Mouse (Mus musculus) limb, embryonic 12.5 days (tissue): ENCODE measurements around the gene Sult6b1. TPM values are rescaled to one million over a fixed set of nuclear protein-coding genes. Genes with fewer than 3 reads are reported as not detected.

Experiments used
- ATAC-seq: fragments of 200-750 bp; cut with Nextera tagmentation; 2 replicates; pipeline ENCODE4 v1.8.0; 2017; ENCODE audit warnings: low read depth, moderate TSS enrichment; ENCODE audit not compliant: insufficient number of reproducible peaks, insufficient read depth, low FRiP score, low TSS enrichment
- H3K27ac ChIP-seq: fragments of 300-500 bp; sonication (generic); 2 replicates; pipeline ENCODE4 v1.5.1; 2016; ENCODE audit warnings: mild to moderate bottlenecking, moderate library complexity
- H3K27me3 ChIP-seq: fragments of 300-500 bp; sonication (generic); 2 replicates; pipeline ENCODE4 v1.6.1; 2016; ENCODE audit warnings: mild to moderate bottlenecking, moderate library complexity
- H3K36me3 ChIP-seq: fragments of 300-500 bp; sonication (generic); 2 replicates; pipeline ENCODE4 v1.6.1; 2016; ENCODE audit warnings: mild to moderate bottlenecking, moderate library complexity
- H3K4me1 ChIP-seq: fragments of 300-500 bp; sonication (generic); replicated peaks from 2 replicates; pipeline ENCODE4 v1.6.1; 2016
- H3K4me2 ChIP-seq: fragments of 300-500 bp; sonication (generic); 2 replicates; pipeline ENCODE4 v1.6.1; 2016; ENCODE audit warnings: mild to moderate bottlenecking, moderate library complexity
- H3K4me3 ChIP-seq: fragments of 300-500 bp; sonication (generic); replicated peaks from 2 replicates; pipeline ENCODE4 v1.5.1; 2016; ENCODE audit warnings: mild to moderate bottlenecking
- H3K9ac ChIP-seq: fragments of 300-500 bp; sonication (generic); replicated peaks from 2 replicates; pipeline ENCODE4 v1.6.1; 2016; ENCODE audit warnings: mild to moderate bottlenecking, moderate library complexity
- H3K9me3 ChIP-seq: fragments of 300-500 bp; sonication (generic); 2 replicates; pipeline ENCODE4 v1.6.1; 2016; ENCODE audit warnings: mild to moderate bottlenecking, moderate library complexity
- WGBS: fragments of 180-500 bp; shearing (Covaris S2); methylation state at CpG from one replicate; pipeline ENCODE4 v1.1.7; 2016; 5-methylcytosine and 5-hydroxymethylcytosine counted together
- polyA plus RNA-seq: library from polyadenylated mRNA; unstranded; fragments of >200 nt; fragmentation: Nextera tagmentation; extraction: Ambion mirVana; gene quantifications from 2 replicates; pipeline ENCODE4 v1.2.1, GENCODE M21; 2016

Gene Sult6b1
- 0.10 TPM in 1 of 2 replicates, not detected in the other for polyA plus RNA-seq

DNA sequence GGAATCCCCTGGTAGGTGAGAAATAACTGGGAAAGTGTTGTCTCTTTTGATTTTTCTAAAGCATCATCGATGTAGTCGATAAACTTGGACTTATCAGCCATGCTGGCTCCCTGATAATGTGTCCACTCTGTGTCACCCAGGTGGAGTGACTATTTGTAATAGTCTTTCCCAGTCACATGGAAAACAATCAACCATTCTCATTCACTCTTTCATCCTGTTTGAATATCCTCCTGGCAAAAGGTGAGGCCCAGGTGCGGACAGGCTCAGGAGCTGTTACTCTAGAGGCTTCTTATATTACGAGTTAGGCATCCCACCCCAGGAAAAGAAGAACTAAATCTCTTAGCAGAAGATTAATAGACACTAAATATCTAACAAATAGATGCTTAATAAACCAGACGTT is at the start of gene Sult6b1:
Gene Sult6b1 (minus strand): TSS at position 101 of the 400 bp plus-strand sequence.
- Histone ChIP-seq H3K9ac (no peak within 1 kb of the TSS), H3K4me3 (no peak within 1 kb of the TSS), H3K36me3 (no peaks in the 10 kb centered on the region), H3K27ac (no peak within 1 kb of the TSS), H3K27me3 (no peaks in the 10 kb centered on the region), H3K9me3 (no peaks in the 10 kb centered on the region), H3K4me2 (no peak within 1 kb of the TSS), H3K4me1 (no peaks in the 10 kb centered on the region)
- no peak for ATAC-seq
- 83% methylated on average over 5 of the region's 5 CpGs for WGBS

DNA sequence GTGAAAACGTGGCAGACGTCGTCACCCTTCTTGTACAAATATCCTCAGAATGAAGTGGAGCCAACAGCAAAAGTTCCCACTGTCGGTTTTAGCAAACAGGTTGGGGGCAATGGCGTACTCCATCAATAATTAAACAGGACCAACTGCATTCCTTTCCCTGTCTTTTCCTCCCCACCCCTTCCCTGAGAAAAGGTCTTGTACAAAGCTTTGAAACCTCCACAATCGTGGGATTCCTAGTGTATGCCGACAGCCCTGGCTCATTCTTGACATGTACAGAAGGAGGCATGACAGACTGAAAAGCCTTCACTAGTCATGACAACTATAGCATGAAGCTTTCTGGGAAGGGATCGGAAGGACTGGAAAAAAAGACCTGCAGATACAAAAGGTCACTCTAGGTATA is 46.4 kb upstream of the Sult6b1 start:
- Histone ChIP-seq H3K4me3 (no peak overlapping the region), H3K4me2 (no peak overlapping the region), H3K4me1 (no peaks in the 10 kb centered on the region), H3K9ac (no peak overlapping the region), H3K27ac (no peak overlapping the region), H3K27me3 (no peaks in the 10 kb centered on the region), H3K36me3 (peaks cover 91% of the 10 kb centered on the region), H3K9me3 (no peaks in the 10 kb centered on the region)
- WGBS, result 92% methylated on average over 8 of the region's 8 CpGs
- ATAC-seq, result no peak

DNA sequence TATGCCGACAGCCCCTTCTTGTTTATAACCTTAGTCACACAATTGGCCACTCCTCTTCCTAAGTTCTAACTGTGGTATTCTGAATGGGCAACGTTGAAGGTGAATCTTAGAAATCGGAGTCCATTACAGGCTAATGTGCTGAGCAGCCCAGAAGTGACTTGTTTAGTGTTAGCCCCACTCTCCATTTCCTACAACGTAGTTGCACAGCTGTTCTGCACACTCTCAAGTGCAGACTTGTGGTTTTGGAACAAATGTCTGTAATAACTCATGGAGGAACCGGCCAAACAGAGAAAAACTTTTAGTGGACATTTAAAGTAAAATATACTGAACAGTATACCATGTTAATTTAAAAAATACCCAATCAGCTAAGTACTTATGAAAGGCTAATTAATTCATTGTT is 45.3 kb upstream of the Sult6b1 start:
- H3K9me3 ChIP-seq, result no peaks in the 10 kb centered on the region
- no peaks in the 10 kb centered on the region for H3K27me3 ChIP-seq
- H3K36me3 ChIP-seq, result peaks cover 90% of the 10 kb centered on the region
- no peak for ATAC-seq
- no peak overlapping the region for H3K4me2 ChIP-seq
- 88% methylated on average over 5 of the region's 5 CpGs for WGBS
- H3K9ac ChIP-seq, result no peak overlapping the region
- H3K4me1 ChIP-seq, result no peaks in the 10 kb centered on the region
- no peak overlapping the region for H3K27ac ChIP-seq
- H3K4me3 ChIP-seq, result no peak overlapping the region

DNA sequence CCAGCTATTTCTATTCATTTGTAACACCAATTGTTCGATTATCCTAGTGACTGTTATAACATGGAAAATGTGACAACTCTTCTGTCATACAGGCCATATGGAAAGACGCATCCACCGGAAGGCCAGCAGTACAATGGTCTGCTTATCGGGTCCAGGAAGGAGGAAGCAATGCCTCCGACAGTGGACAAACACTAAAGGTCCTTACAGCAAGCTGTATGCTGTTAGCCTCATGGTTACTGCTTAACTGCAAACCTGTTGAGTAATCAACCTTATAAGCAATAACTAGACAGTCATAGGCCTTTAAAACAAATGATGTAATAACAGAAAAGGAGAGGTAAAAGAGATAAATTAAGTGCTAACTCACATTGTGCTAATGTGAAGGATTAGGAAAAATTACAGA is 44.4 kb upstream of the Sult6b1 start:
- Histone ChIP-seq H3K27me3 (no peaks in the 10 kb centered on the region), H3K4me2 (no peak overlapping the region), H3K36me3 (peaks cover 93% of the 10 kb centered on the region), H3K4me3 (no peak overlapping the region), H3K9me3 (no peaks in the 10 kb centered on the region), H3K9ac (no peak overlapping the region), H3K4me1 (no peaks in the 10 kb centered on the region), H3K27ac (no peak overlapping the region)
- no peak for ATAC-seq
- 90% methylated on average over 5 of the region's 5 CpGs for WGBS

DNA sequence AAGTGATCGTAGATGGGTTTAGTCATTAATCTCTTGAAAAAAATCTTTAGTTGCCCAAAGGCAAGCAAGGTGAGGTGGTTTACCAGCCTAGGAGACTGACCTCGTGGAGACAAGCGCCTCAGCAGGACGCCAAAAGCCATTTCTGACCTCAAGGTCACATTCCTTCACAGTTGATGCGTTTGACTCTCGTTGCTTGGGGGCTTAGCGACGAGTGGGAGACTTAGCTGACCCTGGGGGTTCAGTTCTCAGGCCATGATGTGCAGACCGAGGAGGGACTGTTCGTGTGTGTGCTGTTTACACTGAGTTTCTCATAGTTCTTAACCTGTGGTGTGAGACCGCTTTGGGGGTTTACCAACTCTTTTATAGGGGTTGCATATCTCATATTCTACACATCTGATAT is 35.8 kb upstream of the Sult6b1 start:
- no peaks in the 10 kb centered on the region for H3K9me3 ChIP-seq
- peaks cover 52% of the 10 kb centered on the region for H3K36me3 ChIP-seq
- no peak for ATAC-seq
- no peak overlapping the region for H3K4me3 ChIP-seq
- WGBS, result 61% methylated on average over 11 of the region's 11 CpGs
- H3K27me3 ChIP-seq, result no peaks in the 10 kb centered on the region
- H3K27ac ChIP-seq, result no peak overlapping the region
- H3K4me1 ChIP-seq, result peaks cover 3% of the 10 kb centered on the region
- H3K4me2 ChIP-seq, result no peak overlapping the region
- no peak overlapping the region for H3K9ac ChIP-seq

DNA sequence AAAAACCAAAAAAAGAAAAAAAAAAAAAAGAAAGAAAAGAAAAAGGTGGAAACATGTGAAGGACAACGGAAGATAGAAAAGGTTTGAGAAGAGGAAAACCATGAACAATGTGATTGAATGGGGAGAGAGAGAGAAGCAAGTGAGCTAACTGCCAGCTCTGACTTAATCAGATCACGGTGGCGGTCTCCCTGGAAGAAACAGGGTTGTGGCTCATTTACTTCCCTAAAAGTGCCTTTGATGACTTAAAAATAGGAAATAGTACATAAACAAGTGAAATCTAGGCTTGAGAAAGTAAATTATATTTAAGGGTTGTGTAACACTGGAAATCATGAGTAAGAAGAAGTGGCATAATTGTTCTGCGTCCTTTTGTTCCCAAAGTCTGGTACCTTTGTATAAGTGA is 32.1 kb upstream of the Sult6b1 start:
- ATAC-seq, result no peak
- H3K9ac ChIP-seq, result no peak overlapping the region
- H3K36me3 ChIP-seq, result peaks cover 44% of the 10 kb centered on the region
- H3K4me1 ChIP-seq, result peaks cover 11% of the 10 kb centered on the region
- no peak overlapping the region for H3K27ac ChIP-seq
- no peak overlapping the region for H3K4me3 ChIP-seq
- no peak overlapping the region for H3K4me2 ChIP-seq
- no peaks in the 10 kb centered on the region for H3K27me3 ChIP-seq
- no peaks in the 10 kb centered on the region for H3K9me3 ChIP-seq
- 96% methylated on average over 4 of the region's 4 CpGs for WGBS

DNA sequence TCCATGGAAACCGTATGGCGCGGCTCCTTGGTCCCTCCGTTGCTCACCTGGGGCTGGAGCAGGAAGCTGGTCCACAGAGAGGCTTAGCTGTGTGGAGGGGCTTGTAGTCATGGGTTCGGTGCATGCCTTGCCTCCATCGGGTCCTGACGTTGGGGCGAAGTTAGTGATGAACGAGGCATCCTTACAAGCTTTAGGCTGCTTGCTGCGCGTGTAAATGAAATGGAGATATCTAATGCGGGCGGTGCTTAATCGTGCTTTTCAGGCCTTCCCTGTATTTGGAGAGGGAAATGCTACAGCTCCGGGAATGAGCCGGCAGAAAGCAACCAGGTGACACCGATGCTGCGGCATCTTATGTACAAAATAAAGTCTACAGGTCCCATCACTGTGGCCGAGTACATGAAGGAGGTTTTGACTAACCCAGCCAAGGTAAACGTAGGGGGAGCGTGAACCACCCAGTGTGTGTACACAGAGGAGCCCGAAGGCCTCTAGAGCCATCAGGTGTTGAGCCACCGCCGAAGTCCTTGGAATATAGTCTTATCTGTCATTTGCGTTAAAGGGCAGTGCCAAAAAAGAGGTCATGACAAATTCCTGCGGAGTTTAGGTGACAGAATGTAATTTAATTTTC is 30.5 kb upstream of the Sult6b1 start:
- peak overlapping the region; percentile 74 for H3K4me3 ChIP-seq
- 13% methylated on average over 26 of the region's 26 CpGs for WGBS
- H3K9ac ChIP-seq, result peak overlapping the region; percentile 79
- H3K4me2 ChIP-seq, result peak overlapping the region; percentile 72
- no peak for ATAC-seq
- no peaks in the 10 kb centered on the region for H3K27me3 ChIP-seq
- peaks cover 14% of the 10 kb centered on the region for H3K4me1 ChIP-seq
- H3K27ac ChIP-seq, result no peak overlapping the region
- peaks cover 48% of the 10 kb centered on the region for H3K36me3 ChIP-seq
- H3K9me3 ChIP-seq, result no peaks in the 10 kb centered on the region

DNA sequence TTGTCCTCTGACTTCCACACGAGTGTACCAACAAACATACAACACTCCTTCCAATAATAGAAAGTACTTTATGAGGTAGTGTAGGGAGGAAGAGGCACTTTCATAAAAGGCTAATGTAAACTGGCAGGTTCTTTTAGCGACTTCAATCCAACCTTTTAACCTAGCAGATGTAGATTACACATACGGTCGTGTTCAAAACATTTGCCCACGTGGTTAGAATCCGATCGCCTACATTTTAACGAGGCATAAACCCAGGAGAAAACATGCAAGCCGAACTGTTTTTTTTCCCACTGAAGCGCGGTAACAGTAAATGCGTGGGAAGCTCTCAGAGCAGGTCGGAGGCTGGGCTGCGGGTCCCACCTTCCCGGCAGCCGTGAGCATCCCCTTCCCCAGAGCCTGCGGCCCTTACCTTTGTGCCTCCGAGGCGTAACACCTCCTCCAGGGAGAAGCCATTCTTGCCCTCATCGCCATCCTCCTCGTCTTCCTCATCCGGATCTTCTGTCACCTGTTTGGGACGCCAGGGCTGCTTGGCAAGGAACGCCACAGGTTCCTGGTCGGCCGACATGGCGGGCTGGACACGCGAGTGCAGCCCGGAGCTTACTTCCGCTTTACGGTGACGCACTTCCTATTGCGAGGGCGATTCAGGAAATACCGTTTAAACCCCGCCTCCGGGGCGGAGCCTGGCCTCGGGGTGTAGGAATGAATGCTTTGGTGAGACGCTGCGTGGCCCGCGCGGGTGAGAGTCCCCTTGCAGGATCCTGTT is 29.9 kb upstream of the Sult6b1 start, which contains the start of the genes Cebpz and Ndufaf7:
Gene Cebpz (minus strand): TSS at position 601 of the 763 bp plus-strand sequence.
Gene Ndufaf7 (plus strand): TSS at position 671 of the 763 bp plus-strand sequence.
- H3K27me3 ChIP-seq, result no peaks in the 10 kb centered on the region
- WGBS, result under 1% methylated on average over 45 of the region's 45 CpGs
- peak; percentile 100 for ATAC-seq
- H3K9me3 ChIP-seq, result no peaks in the 10 kb centered on the region
- H3K4me1 ChIP-seq, result peaks cover 14% of the 10 kb centered on the region
- peak within 1 kb of the TSS; percentile 74 for H3K4me3 ChIP-seq
- peak within 1 kb of the TSS; percentile 72 for H3K4me2 ChIP-seq
- no peak within 1 kb of the TSS for H3K27ac ChIP-seq
- H3K36me3 ChIP-seq, result peaks cover 48% of the 10 kb centered on the region
- peak within 1 kb of the TSS; percentile 79 for H3K9ac ChIP-seq

DNA sequence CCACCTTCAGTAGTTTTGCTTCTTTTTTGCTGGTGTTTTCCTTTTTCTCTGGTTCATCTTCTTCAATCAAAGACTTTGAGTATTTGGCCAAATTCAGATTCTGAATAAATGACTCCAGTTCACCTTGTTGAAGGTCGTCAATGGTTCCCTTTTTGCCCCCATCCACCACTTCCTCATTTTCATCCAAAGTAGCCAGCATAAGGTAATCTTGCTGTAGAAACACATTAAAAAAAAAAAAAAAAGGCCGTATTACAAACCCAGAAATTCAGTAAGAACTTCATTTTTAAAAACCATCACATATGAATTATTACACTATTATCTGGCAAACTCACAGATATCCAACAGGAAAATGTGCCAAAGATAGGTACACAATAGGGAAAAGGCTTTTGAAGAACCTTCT is 29.1 kb upstream of the Sult6b1 start:
- 80% methylated on average over 2 of the region's 2 CpGs for WGBS
- no peak for ATAC-seq
- peaks cover 14% of the 10 kb centered on the region for H3K4me1 ChIP-seq

DNA sequence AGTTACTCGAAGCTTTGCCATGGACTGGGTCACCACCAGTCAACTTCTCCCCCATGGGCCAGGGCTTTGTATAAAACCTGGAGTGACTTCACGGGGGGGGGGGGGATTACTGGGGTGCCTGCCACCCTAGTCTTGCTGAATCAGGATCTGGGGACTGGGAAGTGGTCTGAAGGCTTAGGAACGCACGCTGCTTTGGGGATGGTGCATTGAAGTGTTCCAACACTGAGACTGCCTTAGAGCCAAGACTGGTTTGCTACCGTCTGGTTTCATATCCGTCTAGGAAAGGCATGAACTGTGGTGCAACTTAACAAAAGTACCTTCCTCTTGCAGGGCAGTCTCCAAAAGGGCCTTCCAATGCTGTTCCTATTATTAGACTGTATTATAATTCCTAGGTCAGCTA is 10.9 kb upstream of the Sult6b1 start:
- Histone ChIP-seq H3K36me3 (peaks cover 39% of the 10 kb centered on the region), H3K9ac (0 out of 2 replicates have a peak overlapping the region, but pooled peaks have one; percentile 23), H3K9me3 (no peaks in the 10 kb centered on the region), H3K27ac (no peak overlapping the region), H3K27me3 (no peaks in the 10 kb centered on the region), H3K4me1 (peaks cover 8% of the 10 kb centered on the region; the same call in 1 of the 2 replicates), H3K4me3 (peak overlapping the region; percentile 7; the same call in 1 of the 2 replicates), H3K4me2 (peak overlapping the region; percentile 70)
- ATAC-seq, result no peak
- WGBS, result 54% methylated on average over 6 of the region's 6 CpGs

More for the DNA sequence above, 29.1 kb upstream of the Sult6b1 start:
- Histone ChIP-seq H3K4me3 (peak overlapping the region; percentile 74), H3K4me2 (peak overlapping the region; percentile 72), H3K27me3 (no peaks in the 10 kb centered on the region), H3K27ac (no peak overlapping the region), H3K9ac (peak overlapping the region; percentile 79), H3K9me3 (no peaks in the 10 kb centered on the region), H3K36me3 (peaks cover 53% of the 10 kb centered on the region)

DNA sequence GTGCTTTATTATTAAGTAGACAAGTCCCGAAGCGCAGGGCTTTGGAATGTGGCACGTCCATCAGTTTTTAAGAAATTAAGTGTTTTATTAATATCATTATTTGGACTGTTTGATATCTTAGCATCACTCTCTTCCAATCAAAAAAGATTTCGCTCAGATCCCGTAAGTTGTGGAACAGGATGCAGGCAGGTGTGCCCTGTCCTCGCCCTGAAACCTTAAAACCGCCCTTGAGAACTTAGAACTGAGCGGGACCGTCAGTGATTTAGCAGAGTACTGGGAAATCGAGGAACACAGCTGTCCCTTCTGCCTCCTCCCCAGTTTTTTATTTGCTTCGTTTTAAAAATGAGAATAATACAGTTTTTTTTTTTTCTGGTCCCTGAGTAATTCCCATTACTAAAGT is 10.1 kb upstream of the Sult6b1 start:
- Histone ChIP-seq H3K27ac (peak overlapping the region; percentile 90), H3K4me3 (peak overlapping the region; percentile 68), H3K9me3 (no peaks in the 10 kb centered on the region), H3K4me2 (peak overlapping the region; percentile 70), H3K4me1 (peaks cover 8% of the 10 kb centered on the region; the same call in 1 of the 2 replicates), H3K27me3 (no peaks in the 10 kb centered on the region), H3K36me3 (peaks cover 31% of the 10 kb centered on the region), H3K9ac (peak overlapping the region; percentile 74)
- WGBS, result 4% methylated on average over 11 of the region's 11 CpGs
- no peak for ATAC-seq
